Mouse (Mus musculus) cerebellum, adult 2 months (tissue): ENCODE results near the gene Mrps36. TPM values are rescaled to one million over a fixed set of nuclear protein-coding genes. Genes with fewer than 3 reads are reported as not detected.
A peak's percentile ranks its signal among the peaks of the same experiment; 100 is the strongest.
"Not testable (repeated sequence)": the region's sequence is repeated elsewhere in the genome, so short reads cannot be mapped to it uniquely, and the experiment has no call there.

Source experiments
- DNase-seq, 2 experiments: peaks; one replicate each; pipeline ENCODE4 v3.0.0; 2021
- H3K27ac ChIP-seq: fragments of 200-500 bp; 2 replicates; pipeline ENCODE4 v1.5.1; 2012; ENCODE audit warnings: low read length, control low read depth, inconsistent platforms; ENCODE audit not compliant: insufficient read depth
- H3K27me3 ChIP-seq: fragments of 200-500 bp; 2 replicates; pipeline ENCODE4 v1.6.1; 2012; ENCODE audit warnings: inconsistent platforms, mild to moderate bottlenecking, low read length, moderate library complexity; ENCODE audit not compliant: control insufficient read depth, insufficient read depth
- H3K4me1 ChIP-seq: fragments of 200-500 bp; 2 replicates; pipeline ENCODE4 v1.6.1; 2011; ENCODE audit warnings: low read length; ENCODE audit not compliant: control insufficient read depth, insufficient read depth
- H3K4me3 ChIP-seq: fragments of 200-500 bp; replicated peaks from 2 replicates; pipeline ENCODE3; 2011; ENCODE audit warnings: mild to moderate bottlenecking, low read depth, low read length, control low read depth; ENCODE audit not compliant: insufficient read depth
- CTCF ChIP-seq: fragments of 200-500 bp; IDR thresholded peaks from 2 replicates; pipeline ENCODE4 v1.5.1; 2011; ENCODE audit warnings: low read depth, mild to moderate bottlenecking, control low read depth, low read length, moderate library complexity, borderline replicate concordance; ENCODE audit not compliant: insufficient read depth
- POLR2A ChIP-seq: fragments of 200-500 bp; IDR thresholded peaks from 2 replicates; pipeline ENCODE4 v1.6.1; 2011; ENCODE audit warnings: low read length, control low read depth, borderline replicate concordance; ENCODE audit not compliant: insufficient read depth
- WGBS: fragments of 180-500 bp; shearing (Covaris S2); methylation state at CpG from one replicate; pipeline ENCODE4 v1.1.7; 2018; 5-methylcytosine and 5-hydroxymethylcytosine counted together
- polyA plus RNA-seq: library from polyadenylated mRNA; depleted of rRNA; stranded (reverse); fragments of >200 nt; gene quantifications from 2 replicates; pipeline ENCODE4 v1.2.3, GENCODE M21; 2012

Mrps36 gene
- polyA plus RNA-seq, 1 experiment: 119 TPM

DNA sequence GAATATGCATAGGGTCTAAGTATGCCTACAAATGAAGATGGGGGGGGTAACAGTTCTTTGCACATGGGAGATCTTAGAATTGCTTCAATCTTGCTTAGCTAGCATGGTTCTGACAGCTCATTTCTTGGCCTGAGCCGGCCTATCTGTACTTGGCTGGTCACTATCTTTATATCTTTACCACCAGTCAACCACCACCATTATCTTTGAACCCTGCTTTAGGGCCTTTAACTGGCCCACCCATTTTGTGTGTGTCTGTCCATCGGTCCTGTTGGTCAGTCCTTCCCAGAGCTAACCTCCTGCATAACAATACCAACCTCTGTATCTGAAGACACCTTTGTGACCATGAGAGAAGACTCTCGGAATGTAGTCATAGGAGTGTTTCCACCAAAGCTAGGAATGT lies 6.9 kb upstream of the Mrps36 start:
- 86% methylated on average over 3 of the region's 3 CpGs for WGBS

GRCm38 (mm10) chr13:100750799-100751198 lies 6.3 kb upstream of the Mrps36 start:
- no peak overlapping the region for H3K27ac ChIP-seq
- H3K27me3 ChIP-seq: no peaks in the 10 kb centered on the region
- no peaks in the 10 kb centered on the region for H3K4me1 ChIP-seq
- WGBS: 87% methylated on average over 5 of the region's 5 CpGs
- H3K4me3 ChIP-seq: no peak overlapping the region
- TF ChIP-seq POLR2A: no peak
- no peak for TF ChIP-seq CTCF
- no peak for DNase-seq

More for the DNA sequence above, 6.9 kb upstream of the Mrps36 start:
- DNase-seq: no peak
- Histone ChIP-seq H3K27ac (no peak overlapping the region), H3K27me3 (no peaks in the 10 kb centered on the region), H3K4me1 (no peaks in the 10 kb centered on the region), H3K4me3 (no peak overlapping the region)
- TF ChIP-seq POLR2A: no peak
- TF ChIP-seq CTCF: no peak

- no peaks in the 10 kb centered on the region for H3K4me1 ChIP-seq
- no peak overlapping the region for H3K4me3 ChIP-seq
- WGBS: 53% methylated on average over 8 of the region's 8 CpGs
- H3K27me3 ChIP-seq: no peaks in the 10 kb centered on the region
- TF ChIP-seq CTCF (no peak), POLR2A (no peak)
- no peak overlapping the region for H3K27ac ChIP-seq
- DNase-seq: no peak
Observed at GRCm38 (mm10) chr13:100748638-100749037, 4.2 kb upstream of the Mrps36 start.

DNA sequence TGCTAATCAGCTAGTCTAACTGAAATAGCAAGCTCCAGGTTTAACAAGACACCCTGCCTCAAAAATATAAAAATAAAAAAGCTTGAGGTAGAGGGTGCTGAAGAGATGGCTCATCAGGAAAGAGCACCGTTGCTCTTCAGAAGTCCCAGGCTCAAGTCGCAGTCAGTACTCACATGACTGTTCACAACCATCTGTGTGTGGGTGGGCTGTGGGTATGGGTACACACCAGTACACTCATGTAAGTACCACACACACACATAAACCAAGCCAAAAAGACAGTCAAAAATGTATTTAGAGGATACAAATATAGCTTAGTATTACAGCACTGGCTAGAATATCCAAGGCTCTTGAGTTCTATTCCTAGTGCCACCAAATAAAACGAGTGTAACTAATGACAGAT lies 1.6 kb upstream of the Mrps36 start:
- Histone ChIP-seq H3K27ac (no peak overlapping the region), H3K27me3 (no peaks in the 10 kb centered on the region), H3K4me3 (no peak overlapping the region), H3K4me1 (peaks cover 6% of the 10 kb centered on the region)
- WGBS: 81% methylated on average over 3 of the region's 3 CpGs
- no peak for TF ChIP-seq CTCF
- no peak for TF ChIP-seq POLR2A
- no peak for DNase-seq

DNA sequence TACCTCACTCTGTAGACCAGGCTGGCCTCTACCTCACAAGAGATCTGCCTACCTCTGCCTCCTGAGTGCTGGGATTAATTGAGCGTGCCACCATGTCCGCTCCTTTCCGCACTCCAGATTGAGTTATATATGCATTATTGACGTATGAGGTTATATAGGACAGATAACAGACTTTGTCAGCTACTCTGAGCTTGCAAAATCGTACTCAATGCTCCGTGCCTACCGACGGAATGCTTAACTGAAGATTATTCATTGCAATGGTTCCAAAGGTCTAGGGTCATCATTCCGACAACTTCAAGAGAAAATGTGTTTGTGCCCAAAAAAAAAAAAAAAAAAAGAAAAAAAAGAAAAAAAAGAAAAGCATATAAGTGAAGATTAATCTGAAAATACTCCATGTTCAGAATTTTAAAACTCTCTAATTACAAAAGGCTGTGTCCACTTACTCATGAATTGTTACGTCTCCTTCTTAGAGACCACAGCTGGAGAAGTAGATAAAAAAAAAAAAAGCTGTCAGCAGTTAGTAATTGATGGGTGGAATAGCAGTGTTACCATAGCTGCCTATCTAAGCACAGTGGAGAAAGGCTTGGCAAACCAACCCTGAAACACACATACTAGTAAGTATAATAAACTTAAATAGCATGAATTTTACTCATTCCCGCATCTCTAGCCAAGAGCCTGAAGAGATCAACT lies 968 bp downstream of the Mrps36 start:
- DNase-seq: peak; percentile 16 to 20

DNA sequence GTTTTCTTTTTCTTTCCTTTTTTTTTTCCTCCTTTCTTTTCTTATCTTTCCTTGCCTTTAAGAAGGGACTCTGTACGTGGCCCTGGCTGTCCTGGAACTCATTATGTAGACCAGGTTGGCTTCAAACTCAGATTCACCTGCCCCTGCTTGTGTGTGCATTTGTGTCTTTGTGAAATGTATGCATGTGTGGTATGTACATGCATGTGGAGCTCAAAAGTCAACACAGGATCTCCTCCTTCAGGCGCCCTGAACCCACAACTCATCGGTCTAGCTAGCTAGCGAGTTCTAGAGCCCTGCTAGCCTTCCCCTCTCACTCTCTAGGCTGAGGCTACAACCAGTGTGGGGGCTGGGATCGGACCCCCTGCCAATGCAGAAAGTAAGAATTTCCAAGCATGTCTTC lies 1.6 kb downstream of the Mrps36 start:
- Histone ChIP-seq H3K4me3 (no peak overlapping the region), H3K4me1 (peaks cover 6% of the 10 kb centered on the region), H3K27ac (no peak overlapping the region), H3K27me3 (no peaks in the 10 kb centered on the region)
- DNase-seq: peak in 1 of 2 experiments; percentile 21
- TF ChIP-seq CTCF: no peak
- no peak for TF ChIP-seq POLR2A
- 95% methylated on average over 5 of the region's 5 CpGs for WGBS

More for the DNA sequence above, 968 bp downstream of the Mrps36 start:
- WGBS: 62% methylated on average over 11 of the region's 11 CpGs
- Histone ChIP-seq H3K27ac (no peak overlapping the region), H3K27me3 (no peaks in the 10 kb centered on the region), H3K4me3 (peak overlapping the region; percentile 80), H3K4me1 (peaks cover 6% of the 10 kb centered on the region)
- no peak for TF ChIP-seq POLR2A
- TF ChIP-seq CTCF: no peak

DNA sequence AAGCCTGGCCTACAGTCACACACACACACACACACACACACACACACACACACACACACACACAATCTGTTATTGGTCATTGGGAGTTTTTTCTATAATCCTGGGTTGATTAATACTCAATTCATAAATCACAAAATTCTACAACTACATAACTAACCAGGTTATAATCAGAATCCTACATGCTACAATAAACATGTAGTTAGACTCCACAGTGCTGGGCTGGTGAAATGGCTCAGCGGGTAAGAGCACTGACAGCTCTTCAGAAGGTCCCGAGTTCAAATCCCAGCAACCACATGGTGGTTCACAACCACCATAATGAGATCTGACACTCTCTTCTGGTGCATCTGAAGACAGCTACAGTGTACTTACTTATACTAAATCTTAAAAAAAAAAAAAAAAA lies 11.7 kb downstream of the Mrps36 start:
- TF ChIP-seq CTCF (no peak), POLR2A (no peak)
- no peaks in the 10 kb centered on the region for H3K27me3 ChIP-seq
- WGBS: 97% methylated on average over 2 of the region's 2 CpGs

GRCm38 (mm10) chr13:100731462-100732046 lies 12.9 kb downstream of the Mrps36 start:
- 91% methylated on average over 6 of the region's 6 CpGs for WGBS
- not testable (repeated sequence) for H3K27ac ChIP-seq, H3K4me3 ChIP-seq, DNase-seq, H3K27me3 ChIP-seq, H3K4me1 ChIP-seq

More for the DNA sequence above, 11.7 kb downstream of the Mrps36 start:
- Histone ChIP-seq H3K4me3 (no peak overlapping the region), H3K27ac (no peak overlapping the region), H3K4me1 (peaks cover 3% of the 10 kb centered on the region; the same call in 1 of the 2 replicates)
- DNase-seq: no peak
